Mouse (Mus musculus) liver, postnatal 0 days (tissue): ENCODE data around the gene Cdiptos. TPM values are rescaled to one million over a fixed set of nuclear protein-coding genes. Genes with fewer than 3 reads are reported as not detected.

ENCODE experiments used
- ATAC-seq: fragments of 200-750 bp; cut with Nextera tagmentation; 2 replicates; pipeline ENCODE4 v1.8.0; 2017; ENCODE audit warnings: mild to moderate bottlenecking, moderate library complexity
- DNase-seq: peaks from one replicate; pipeline ENCODE4 v3.0.0-alpha.2; 2016
- H3K27ac ChIP-seq: fragments of 300-500 bp; sonication (generic); 2 replicates; pipeline ENCODE4 v1.5.1; 2014; ENCODE audit warnings: antibody characterized with exemption, moderate library complexity, mild to moderate bottlenecking, low read depth
- H3K27me3 ChIP-seq: fragments of 300-500 bp; sonication (generic); 2 replicates; pipeline ENCODE4 v1.6.1; 2014; ENCODE audit warnings: low read length, control low read depth, mixed read lengths; ENCODE audit not compliant: insufficient read depth
- H3K36me3 ChIP-seq: fragments of 300-500 bp; sonication (generic); replicated peaks from 2 replicates; pipeline ENCODE4 v1.6.1; 2014; ENCODE audit warnings: mild to moderate bottlenecking, control low read depth, low read length, moderate library complexity, mixed read lengths; ENCODE audit not compliant: insufficient read depth
- H3K4me1 ChIP-seq: fragments of 300-500 bp; sonication (generic); 2 replicates; pipeline ENCODE4 v1.6.1; 2014; ENCODE audit warnings: antibody characterized with exemption, mild to moderate bottlenecking, control low read depth; ENCODE audit not compliant: insufficient read depth
- H3K4me2 ChIP-seq: fragments of 300-500 bp; sonication (generic); 2 replicates; pipeline ENCODE4 v1.6.1; 2014; ENCODE audit warnings: low read depth, mild to moderate bottlenecking, low read length, moderate library complexity, mixed read lengths
- H3K4me3 ChIP-seq: fragments of 300-500 bp; sonication (generic); 2 replicates; pipeline ENCODE4 v1.5.1; 2014; ENCODE audit warnings: low read depth, low read length
- H3K9ac ChIP-seq: fragments of 300-500 bp; sonication (generic); replicated peaks from 2 replicates; pipeline ENCODE4 v1.6.1; 2014; ENCODE audit warnings: mild to moderate bottlenecking, moderate library complexity
- H3K9me3 ChIP-seq: fragments of 300-500 bp; sonication (generic); 2 replicates; pipeline ENCODE4 v1.6.1; 2016; ENCODE audit warnings: mild to moderate bottlenecking, control low read depth, low read length, mixed read lengths
- CTCF ChIP-seq: sonication (generic); IDR thresholded peaks from 2 replicates; pipeline ENCODE4 v1.5.1; 2016; ENCODE audit warnings: antibody characterized with exemption, low read depth
- EP300 ChIP-seq: IDR thresholded peaks from 2 replicates; pipeline ENCODE4 v1.6.1; 2016; ENCODE audit warnings: antibody characterized with exemption, low read depth, mild to moderate bottlenecking
- WGBS: fragments of 180-500 bp; shearing (Covaris S2); extraction: QIAGEN DNeasy Blood & Tissue Kit; methylation state at CpG from one replicate; pipeline ENCODE4 v1.1.7; 2014; ENCODE audit not compliant: insufficient replicate concordance; 5-methylcytosine and 5-hydroxymethylcytosine counted together
- polyA plus RNA-seq: library from polyadenylated mRNA; unstranded; fragments of >200 nt; fragmentation: Nextera tagmentation; extraction: Ambion mirVana; gene quantifications from 2 replicates; pipeline ENCODE4 v1.2.1, GENCODE M21; 2015

Cdiptos gene
- polyA plus RNA-seq, 1 experiment from 2014 or later = 0.68 TPM

DNA sequence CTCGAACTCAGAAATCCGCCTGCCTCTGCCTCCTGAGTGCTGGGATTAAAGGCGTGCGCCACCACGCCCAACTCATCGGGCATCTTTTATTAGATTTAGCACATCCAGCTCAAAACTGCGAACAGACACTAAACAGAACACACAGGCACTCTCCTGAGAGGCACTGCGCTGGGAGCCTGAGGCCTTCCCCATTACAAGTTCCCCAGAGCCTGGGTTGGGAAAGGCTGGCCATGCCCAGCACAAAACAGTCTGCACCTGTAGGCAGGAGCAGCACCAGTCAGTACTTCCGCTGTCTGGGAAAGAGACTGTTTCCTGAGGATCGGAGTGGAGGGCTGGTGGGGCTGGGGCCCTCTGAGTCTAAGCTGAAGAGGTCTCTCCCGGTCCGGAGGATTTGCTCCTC is 39.1 kb upstream of the Cdiptos start:
- Histone ChIP-seq H3K27me3 (no peaks in the 10 kb centered on the region), H3K9ac (no peak overlapping the region; the same call in 1 of the 2 replicates), H3K4me1 (peaks cover 35% of the 10 kb centered on the region), H3K4me3 (no peak overlapping the region), H3K36me3 (peaks cover 8% of the 10 kb centered on the region; the same call in 1 of the 2 replicates), H3K27ac (0 out of 2 replicates have a peak overlapping the region, but pooled peaks have one; percentile 3), H3K9me3 (no peaks in the 10 kb centered on the region), H3K4me2 (peak overlapping the region; percentile 84; the same call in 1 of the 2 replicates)
- no peak for DNase-seq
- TF ChIP-seq EP300 (no peak), CTCF (no peak)
- 91% methylated on average over 12 of the region's 12 CpGs for WGBS
- no peak for ATAC-seq

DNA sequence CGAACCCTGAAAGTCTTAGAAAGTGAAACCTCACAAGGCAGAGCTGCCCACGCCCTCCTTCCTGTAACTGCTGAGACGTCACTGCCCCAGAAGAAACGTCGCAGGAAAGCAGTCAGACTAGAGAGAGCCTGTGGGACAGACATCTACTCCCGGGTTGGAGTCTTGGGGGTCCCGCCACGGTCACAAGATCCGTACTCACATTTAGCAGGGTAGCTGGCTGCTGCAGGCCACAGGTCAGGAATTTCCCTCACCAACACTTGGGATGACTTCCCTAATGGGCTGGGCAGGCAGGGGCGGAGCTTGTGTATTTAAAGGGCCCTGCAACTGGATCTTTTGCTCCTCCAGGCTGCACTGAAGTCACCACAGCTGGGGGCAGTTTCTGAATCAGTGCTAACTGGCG is 38.4 kb upstream of the Cdiptos start, which contains the start of gene Mvp:
Gene Mvp (minus strand): TSS at position 302 of the 400 bp plus-strand sequence.
- Histone ChIP-seq H3K4me3 (peak within 1 kb of the TSS; percentile 70), H3K4me2 (peak within 1 kb of the TSS; percentile 84), H3K27ac (peak within 1 kb of the TSS; percentile 87), H3K4me1 (peaks cover 39% of the 10 kb centered on the region), H3K9ac (peak within 1 kb of the TSS; percentile 73), H3K9me3 (no peaks in the 10 kb centered on the region), H3K36me3 (peaks cover 8% of the 10 kb centered on the region; the same call in 1 of the 2 replicates), H3K27me3 (no peaks in the 10 kb centered on the region)
- DNase-seq (peak; percentile 72), ATAC-seq (no peak)
- TF ChIP-seq EP300 (no peak), CTCF (no peak)
- 17% methylated on average over 11 of the region's 11 CpGs for whole genome bisulfite sequencing

DNA sequence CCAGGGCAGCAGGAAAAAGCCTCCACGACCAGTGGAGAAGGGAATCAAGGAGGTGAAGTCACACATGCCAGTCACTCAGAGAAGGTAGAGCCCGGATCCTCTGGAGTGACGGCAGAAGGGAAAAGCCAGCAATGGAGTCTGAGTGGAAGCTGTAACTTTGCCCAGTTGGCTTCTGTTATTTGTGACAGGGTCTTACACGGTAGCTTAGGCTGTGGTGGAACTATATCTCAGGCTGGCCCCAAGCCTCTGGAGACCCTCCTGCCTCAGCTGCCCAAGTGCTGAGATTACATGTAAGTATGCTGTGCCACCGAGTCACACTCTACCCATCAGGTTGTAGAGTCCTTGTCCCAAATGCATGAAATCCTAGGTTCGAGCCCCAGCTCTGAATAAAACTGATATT is 37.5 kb upstream of the Cdiptos start:
- 88% methylated on average over 6 of the region's 6 CpGs for WGBS
- H3K27ac ChIP-seq = no peak overlapping the region
- H3K4me3 ChIP-seq = peak overlapping the region; percentile 70
- H3K9me3 ChIP-seq = no peaks in the 10 kb centered on the region
- H3K27me3 ChIP-seq = no peaks in the 10 kb centered on the region
- H3K36me3 ChIP-seq = peaks cover 8% of the 10 kb centered on the region; the same call in 1 of the 2 replicates
- H3K4me2 ChIP-seq = peak overlapping the region; percentile 84
- peak overlapping the region; percentile 73 for H3K9ac ChIP-seq
- TF ChIP-seq EP300 (no peak), CTCF (no peak)
- H3K4me1 ChIP-seq = peaks cover 48% of the 10 kb centered on the region
- DNase-seq (no peak), ATAC-seq (no peak)

DNA sequence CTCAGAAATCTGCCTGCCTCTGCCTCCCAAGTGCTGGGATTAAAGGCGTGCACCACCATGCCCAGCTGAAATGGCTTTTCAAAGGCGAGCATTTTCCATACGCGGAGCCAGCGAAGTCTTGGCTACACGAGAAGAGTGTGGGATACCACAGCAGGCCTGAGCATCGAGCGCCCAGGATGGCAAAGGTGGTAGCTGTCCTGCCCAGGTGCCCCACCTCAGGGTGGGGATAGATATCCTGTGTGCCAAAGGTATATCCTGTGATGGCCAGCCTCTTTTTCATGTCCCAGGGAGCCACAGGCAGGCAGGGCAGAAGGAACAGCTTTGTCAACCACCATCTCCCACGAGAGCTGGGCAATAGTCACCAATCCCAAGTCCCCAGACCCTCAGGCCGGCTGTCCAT is 36.9 kb upstream of the Cdiptos start:
- 86% methylated on average over 10 of the region's 10 CpGs for WGBS
- ATAC-seq = no peak
- Histone ChIP-seq H3K4me1 (peaks cover 52% of the 10 kb centered on the region), H3K9me3 (no peaks in the 10 kb centered on the region), H3K27ac (no peak overlapping the region), H3K4me3 (no peak overlapping the region), H3K27me3 (no peaks in the 10 kb centered on the region), H3K9ac (no peak overlapping the region), H3K4me2 (no peak overlapping the region), H3K36me3 (peaks cover 8% of the 10 kb centered on the region; the same call in 1 of the 2 replicates)
- no peak for DNase-seq
- TF ChIP-seq CTCF = no peak
- no peak for TF ChIP-seq EP300

DNA sequence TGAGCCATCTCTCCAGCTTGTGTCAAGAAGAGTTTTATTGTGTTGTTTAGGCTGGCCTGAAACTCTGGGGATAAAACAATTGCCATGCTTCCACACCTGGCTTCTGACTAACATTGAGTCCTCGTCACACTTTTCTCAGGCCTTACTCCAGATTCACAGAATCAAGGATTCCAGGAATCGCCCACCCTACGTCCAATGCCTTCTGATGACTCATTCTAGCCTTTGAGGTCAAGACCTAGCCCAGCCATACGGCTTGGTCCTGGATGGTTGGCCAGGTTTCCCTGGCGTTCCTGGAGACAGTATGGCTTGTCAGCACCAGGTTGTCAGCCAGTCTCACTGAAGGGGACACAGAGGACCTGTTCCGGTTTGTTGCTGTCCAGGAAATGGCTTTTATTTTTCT is 36.5 kb upstream of the Cdiptos start:
- DNase-seq = no peak
- no peaks in the 10 kb centered on the region for H3K27me3 ChIP-seq
- H3K36me3 ChIP-seq = peaks cover 8% of the 10 kb centered on the region; the same call in 1 of the 2 replicates
- H3K4me3 ChIP-seq = no peak overlapping the region
- ATAC-seq = no peak
- TF ChIP-seq CTCF = no peak
- H3K4me1 ChIP-seq = peaks cover 51% of the 10 kb centered on the region
- 87% methylated on average over 6 of the region's 6 CpGs for WGBS
- H3K27ac ChIP-seq = no peak overlapping the region
- no peaks in the 10 kb centered on the region for H3K9me3 ChIP-seq
- no peak overlapping the region for H3K4me2 ChIP-seq
- H3K9ac ChIP-seq = no peak overlapping the region

DNA sequence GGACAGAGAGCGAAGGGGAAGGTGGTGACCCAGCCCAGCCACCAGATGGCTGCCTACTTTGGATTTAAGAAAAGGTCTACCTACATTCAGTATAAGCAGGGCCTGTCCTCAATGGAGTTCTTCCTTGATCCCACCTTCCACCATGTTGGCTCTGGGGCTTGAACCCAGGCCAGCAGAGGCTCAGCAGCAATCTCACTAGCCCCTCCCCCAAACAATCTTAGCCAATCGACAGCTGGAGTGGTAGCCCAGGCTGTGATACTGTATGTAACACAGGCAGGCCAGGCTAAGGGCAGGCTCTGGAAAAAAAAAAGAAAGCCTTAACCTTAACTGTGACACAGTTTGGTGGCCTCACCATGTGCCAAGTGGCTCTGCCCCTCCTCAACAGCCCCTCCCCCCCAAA is 35.8 kb upstream of the Cdiptos start:
- 96% methylated on average over 2 of the region's 2 CpGs for WGBS
- no peak for DNase-seq
- peak overlapping the region; percentile 11; the same call in 1 of the 2 replicates for H3K27ac ChIP-seq

More for the DNA sequence above, 35.8 kb upstream of the Cdiptos start:
- H3K4me3 ChIP-seq = no peak overlapping the region
- no peaks in the 10 kb centered on the region for H3K27me3 ChIP-seq
- no peak overlapping the region for H3K4me2 ChIP-seq
- no peaks in the 10 kb centered on the region for H3K9me3 ChIP-seq
- peaks cover 8% of the 10 kb centered on the region; the same call in 1 of the 2 replicates for H3K36me3 ChIP-seq
- no peak overlapping the region for H3K9ac ChIP-seq
- no peak for ATAC-seq
- TF ChIP-seq EP300 (no peak), CTCF (no peak)
- peaks cover 51% of the 10 kb centered on the region for H3K4me1 ChIP-seq
